Mouse (Mus musculus) heart, embryonic 10.5 days (tissue): ENCODE measurements around the gene Tanc2. TPM values are rescaled to one million over a fixed set of nuclear protein-coding genes. Genes with fewer than 3 reads are reported as not detected.

Experiments used
- DNase-seq: peaks from one replicate; pipeline ENCODE4 v3.0.0-alpha.2; 2017; ENCODE audit warnings: low spot score
- H3K27ac ChIP-seq: fragments of 300-500 bp; sonication (generic); 2 replicates; pipeline ENCODE4 v1.5.1; 2016; ENCODE audit warnings: mild to moderate bottlenecking
- H3K27me3 ChIP-seq: fragments of 300-500 bp; sonication (generic); 2 replicates; pipeline ENCODE4 v1.6.1; 2016; ENCODE audit warnings: mild to moderate bottlenecking; ENCODE audit not compliant: poor library complexity, insufficient read depth, severe bottlenecking
- H3K36me3 ChIP-seq: fragments of 300-500 bp; sonication (generic); 2 replicates; pipeline ENCODE4 v1.6.1; 2016; ENCODE audit warnings: mild to moderate bottlenecking, moderate library complexity
- H3K4me1 ChIP-seq: fragments of 300-500 bp; sonication (generic); 2 replicates; pipeline ENCODE4 v1.6.1; 2016; ENCODE audit warnings: mild to moderate bottlenecking
- H3K4me3 ChIP-seq: fragments of 300-500 bp; sonication (generic); 2 replicates; pipeline ENCODE4 v1.5.1; 2016; ENCODE audit warnings: mild to moderate bottlenecking, moderate library complexity
- H3K9me3 ChIP-seq: fragments of 300-500 bp; sonication (generic); 2 replicates; pipeline ENCODE4 v1.6.1; 2016; ENCODE audit warnings: mild to moderate bottlenecking, moderate library complexity
- WGBS: fragments of 180-500 bp; shearing (Covaris S2); methylation state at CpG from one replicate; pipeline ENCODE4 v1.1.7; 2016; 5-methylcytosine and 5-hydroxymethylcytosine counted together
- polyA plus RNA-seq: library from polyadenylated mRNA; unstranded; fragments of >200 nt; fragmentation: Nextera tagmentation; extraction: Ambion mirVana; gene quantifications from 2 replicates; pipeline ENCODE4 v1.2.1, GENCODE M21; 2016

Tanc2 gene
- polyA plus RNA-seq, 1 experiment from 2014 or later = 17.1 TPM

GRCm38 (mm10) chr11:105922769-105923663, 333.2 kb downstream of the Tanc2 start:
- no peak overlapping the region for H3K27ac ChIP-seq
- H3K27me3 ChIP-seq = no peaks in the 10 kb centered on the region
- H3K9me3 ChIP-seq = no peaks in the 10 kb centered on the region
- 91% methylated on average over 20 of the region's 20 CpGs for WGBS
- H3K36me3 ChIP-seq = peaks cover 47% of the 10 kb centered on the region
- no peak overlapping the region for H3K4me3 ChIP-seq
- peaks cover 11% of the 10 kb centered on the region; the same call in 1 of the 2 replicates for H3K4me1 ChIP-seq
- no peak for DNase-seq

GRCm38 (mm10) chr11:105927065-105928030, 337.6 kb downstream of the Tanc2 start:
- H3K4me3 ChIP-seq = no peak overlapping the region
- H3K27ac ChIP-seq = no peak overlapping the region; the same call in 1 of the 2 replicates
- peaks cover 11% of the 10 kb centered on the region; the same call in 1 of the 2 replicates for H3K4me1 ChIP-seq
- DNase-seq = no peak
- 56% methylated on average over 14 of the region's 14 CpGs for WGBS
- H3K9me3 ChIP-seq = no peaks in the 10 kb centered on the region
- peaks cover 16% of the 10 kb centered on the region for H3K36me3 ChIP-seq
- H3K27me3 ChIP-seq = no peaks in the 10 kb centered on the region

GRCm38 (mm10) chr11:105928171-105928570, 338.4 kb downstream of the Tanc2 start:
- no peak overlapping the region for H3K4me3 ChIP-seq
- H3K27me3 ChIP-seq = no peaks in the 10 kb centered on the region
- peaks cover 11% of the 10 kb centered on the region; the same call in 1 of the 2 replicates for H3K4me1 ChIP-seq
- no peak for DNase-seq
- H3K9me3 ChIP-seq = no peaks in the 10 kb centered on the region
- WGBS = 73% methylated on average over 5 of the region's 5 CpGs
- H3K36me3 ChIP-seq = peaks cover 7% of the 10 kb centered on the region
- H3K27ac ChIP-seq = no peak overlapping the region

GRCm38 (mm10) chr11:105931380-105931779, 341.6 kb downstream of the Tanc2 start:
- WGBS = 84% methylated on average over 3 of the region's 3 CpGs
- Histone ChIP-seq H3K36me3 (no peaks in the 10 kb centered on the region), H3K4me1 (0 out of 2 replicates have a peak, but pooled peaks cover 7% of the 10 kb centered on the region), H3K4me3 (no peak overlapping the region), H3K9me3 (no peaks in the 10 kb centered on the region), H3K27me3 (peaks cover 19% of the 10 kb centered on the region; the same call in 1 of the 2 replicates), H3K27ac (no peak overlapping the region)
- DNase-seq = no peak

- H3K27ac ChIP-seq = no peak overlapping the region
- 83% methylated on average over 8 of the region's 8 CpGs for WGBS
- no peak for DNase-seq
- H3K4me3 ChIP-seq = no peak overlapping the region
- H3K4me1 ChIP-seq = 0 out of 2 replicates have a peak, but pooled peaks cover 4% of the 10 kb centered on the region
- no peaks in the 10 kb centered on the region for H3K36me3 ChIP-seq
- H3K9me3 ChIP-seq = no peaks in the 10 kb centered on the region
- peaks cover 43% of the 10 kb centered on the region; the same call in 1 of the 2 replicates for H3K27me3 ChIP-seq
Measured at GRCm38 (mm10) chr11:105933746-105934145, 344.0 kb downstream of the Tanc2 start.

- 0 out of 2 replicates have a peak, but pooled peaks cover 4% of the 10 kb centered on the region for H3K4me1 ChIP-seq
- no peaks in the 10 kb centered on the region for H3K36me3 ChIP-seq
- H3K27ac ChIP-seq = no peak overlapping the region
- H3K27me3 ChIP-seq = peaks cover 47% of the 10 kb centered on the region; the same call in 1 of the 2 replicates
- 51% methylated on average over 5 of the region's 5 CpGs for WGBS
- H3K4me3 ChIP-seq = no peak overlapping the region
- DNase-seq = no peak
- H3K9me3 ChIP-seq = no peaks in the 10 kb centered on the region
Measured at GRCm38 (mm10) chr11:105934303-105934711, 344.5 kb downstream of the Tanc2 start.

GRCm38 (mm10) chr11:105934816-105935215, 345.0 kb downstream of the Tanc2 start:
- Histone ChIP-seq H3K4me3 (no peak overlapping the region), H3K27me3 (peaks cover 52% of the 10 kb centered on the region), H3K27ac (no peak overlapping the region), H3K36me3 (no peaks in the 10 kb centered on the region), H3K9me3 (no peaks in the 10 kb centered on the region), H3K4me1 (0 out of 2 replicates have a peak, but pooled peaks cover 4% of the 10 kb centered on the region)
- DNase-seq = no peak
- WGBS = 54% methylated on average over 6 of the region's 6 CpGs

GRCm38 (mm10) chr11:105935496-105935895, 345.7 kb downstream of the Tanc2 start:
- no peaks in the 10 kb centered on the region for H3K9me3 ChIP-seq
- H3K4me1 ChIP-seq = 0 out of 2 replicates have a peak, but pooled peaks cover 4% of the 10 kb centered on the region
- no peak overlapping the region for H3K4me3 ChIP-seq
- DNase-seq = no peak
- WGBS = 78% methylated on average over 8 of the region's 8 CpGs
- H3K36me3 ChIP-seq = no peaks in the 10 kb centered on the region
- H3K27me3 ChIP-seq = peaks cover 59% of the 10 kb centered on the region
- no peak overlapping the region for H3K27ac ChIP-seq

- H3K4me3 ChIP-seq = no peak overlapping the region
- H3K36me3 ChIP-seq = no peaks in the 10 kb centered on the region
- no peak for DNase-seq
- H3K27ac ChIP-seq = no peak overlapping the region
- WGBS = 84% methylated on average over 6 of the region's 6 CpGs
- 0 out of 2 replicates have a peak, but pooled peaks cover 4% of the 10 kb centered on the region for H3K4me1 ChIP-seq
- no peaks in the 10 kb centered on the region for H3K9me3 ChIP-seq
- peaks cover 66% of the 10 kb centered on the region for H3K27me3 ChIP-seq
Measured at GRCm38 (mm10) chr11:105936200-105936599, 346.4 kb downstream of the Tanc2 start.

GRCm38 (mm10) chr11:105936974-105937373, 347.2 kb downstream of the Tanc2 start:
- 78% methylated on average over 3 of the region's 3 CpGs for WGBS
- Histone ChIP-seq H3K27me3 (peaks cover 74% of the 10 kb centered on the region), H3K4me1 (0 out of 2 replicates have a peak, but pooled peaks cover 4% of the 10 kb centered on the region), H3K36me3 (no peaks in the 10 kb centered on the region), H3K9me3 (no peaks in the 10 kb centered on the region), H3K27ac (no peak overlapping the region), H3K4me3 (no peak overlapping the region)
- DNase-seq = no peak

GRCm38 (mm10) chr11:105938771-105939170, 349.0 kb downstream of the Tanc2 start:
- no peak overlapping the region for H3K27ac ChIP-seq
- H3K36me3 ChIP-seq = no peaks in the 10 kb centered on the region
- peaks cover 12% of the 10 kb centered on the region for H3K4me1 ChIP-seq
- DNase-seq = no peak
- H3K27me3 ChIP-seq = peaks cover 92% of the 10 kb centered on the region
- no peak overlapping the region for H3K4me3 ChIP-seq
- WGBS = 71% methylated on average over 9 of the region's 9 CpGs
- no peaks in the 10 kb centered on the region for H3K9me3 ChIP-seq

GRCm38 (mm10) chr11:105941973-105942372, 352.2 kb downstream of the Tanc2 start:
- Histone ChIP-seq H3K4me1 (peaks cover 24% of the 10 kb centered on the region), H3K9me3 (no peaks in the 10 kb centered on the region), H3K36me3 (no peaks in the 10 kb centered on the region), H3K27ac (no peak overlapping the region), H3K27me3 (peaks cover 93% of the 10 kb centered on the region), H3K4me3 (no peak overlapping the region)
- WGBS = 74% methylated on average over 8 of the region's 8 CpGs
- no peak for DNase-seq
